Mouse (Mus musculus): ENCODE measurements around the gene Stim1. TPM values are rescaled to one million over a fixed set of nuclear protein-coding genes. Genes with fewer than 3 reads are reported as not detected.

Gene Stim1
- polyA plus RNA-seq, 1 experiment from 2014 or later: 42.1 TPM

- no peak for ATAC-seq (ENCODE audit: insufficient number of reproducible peaks, low FRiP score, low TSS enrichment, low read depth)
- no peak overlapping the region for H3K9ac ChIP-seq
- H3K27me3 ChIP-seq: no peaks in the 10 kb centered on the region
- H3K4me2 ChIP-seq (replicated peaks): no peak overlapping the region
- H3K36me3 ChIP-seq: no peaks in the 10 kb centered on the region
- H3K4me1 ChIP-seq: no peaks in the 10 kb centered on the region
- no peaks in the 10 kb centered on the region for H3K9me3 ChIP-seq (replicated peaks)
- H3K27ac ChIP-seq (replicated peaks): no peak overlapping the region
- no peak overlapping the region for H3K4me3 ChIP-seq (replicated peaks)
These were observed 42.7 kb downstream of the Stim1 start for GRCm38 (mm10) chr7:102310266-102310665.

GRCm38 (mm10) chr7:102310821-102311220 is 43.2 kb downstream of the Stim1 start:
- Histone ChIP-seq H3K36me3 (no peaks in the 10 kb centered on the region), H3K27ac (replicated peaks) (no peak overlapping the region), H3K9ac (no peak overlapping the region), H3K4me2 (replicated peaks) (no peak overlapping the region), H3K9me3 (replicated peaks) (no peaks in the 10 kb centered on the region), H3K4me1 (no peaks in the 10 kb centered on the region), H3K27me3 (no peaks in the 10 kb centered on the region), H3K4me3 (replicated peaks) (no peak overlapping the region)
- WGBS: 58% methylated on average over 5 of the region's 5 CpGs
- ATAC-seq (ENCODE audit: insufficient number of reproducible peaks, low FRiP score, low TSS enrichment, low read depth): no peak

DNA sequence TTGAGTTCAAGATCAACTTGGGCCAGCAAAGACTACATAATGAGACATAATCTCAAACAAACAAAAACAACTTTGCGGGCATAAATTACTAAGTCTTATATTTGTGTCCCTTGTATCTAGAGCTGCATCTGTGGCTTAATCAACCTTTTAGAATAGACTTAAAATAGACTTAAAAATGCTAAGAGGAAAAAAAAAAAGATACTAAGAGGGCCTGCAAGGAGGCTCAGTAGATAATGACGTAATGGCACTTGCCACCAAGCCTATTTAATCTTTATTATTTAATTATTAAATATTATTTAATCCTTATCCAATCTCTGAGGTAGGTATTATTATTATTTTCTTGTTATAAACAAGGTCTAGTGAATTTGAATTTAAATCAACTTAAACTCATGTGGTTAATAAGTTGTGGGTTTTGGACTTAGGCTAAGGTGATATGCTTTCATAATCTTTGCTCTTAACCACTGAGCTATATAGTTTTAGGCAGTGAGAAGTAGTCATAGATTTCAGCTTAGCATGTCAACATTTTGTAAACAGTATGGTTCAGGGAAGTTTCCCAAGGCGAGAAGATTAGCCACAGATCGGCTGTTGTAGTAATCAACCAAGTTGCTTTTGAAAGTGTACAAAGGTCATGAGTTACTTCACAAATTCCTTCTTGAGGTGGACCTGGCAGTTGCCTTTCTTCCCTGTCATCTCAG is 45.4 kb downstream of the Stim1 start:
- no peaks in the 10 kb centered on the region for H3K27me3 ChIP-seq
- no peaks in the 10 kb centered on the region for H3K4me1 ChIP-seq
- 78% methylated on average over 4 of the region's 4 CpGs for WGBS
- H3K4me2 ChIP-seq (replicated peaks): no peak overlapping the region
- no peaks in the 10 kb centered on the region for H3K9me3 ChIP-seq (replicated peaks)
- no peaks in the 10 kb centered on the region for H3K36me3 ChIP-seq
- no peak for ATAC-seq (ENCODE audit: insufficient number of reproducible peaks, low FRiP score, low TSS enrichment, low read depth)
- H3K4me3 ChIP-seq (replicated peaks): no peak overlapping the region
- no peak overlapping the region for H3K9ac ChIP-seq
- H3K27ac ChIP-seq (replicated peaks): no peak overlapping the region

DNA sequence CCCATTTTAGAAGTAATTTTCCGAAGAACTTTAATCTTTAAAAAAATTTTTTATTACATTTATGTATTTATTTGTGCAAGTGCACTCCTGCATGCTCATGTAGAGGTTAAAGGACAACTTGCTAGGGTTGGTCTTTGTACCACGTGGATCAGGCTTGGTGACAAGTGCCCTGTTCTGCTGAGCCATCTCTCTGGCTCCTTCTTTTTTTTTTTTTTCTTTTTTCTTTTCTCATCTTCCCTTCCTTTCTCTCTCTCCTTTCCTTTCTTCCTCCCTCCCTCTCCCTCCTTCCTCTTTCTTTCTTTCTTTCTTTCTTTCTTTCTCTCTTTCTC is 45.9 kb downstream of the Stim1 start:
- Histone ChIP-seq H3K27me3 (no peaks in the 10 kb centered on the region), H3K36me3 (no peaks in the 10 kb centered on the region), H3K4me2 (replicated peaks) (no peak overlapping the region), H3K4me1 (no peaks in the 10 kb centered on the region), H3K4me3 (replicated peaks) (no peak overlapping the region), H3K9me3 (replicated peaks) (no peaks in the 10 kb centered on the region), H3K27ac (replicated peaks) (no peak overlapping the region), H3K9ac (no peak overlapping the region)
- no peak for ATAC-seq (ENCODE audit: insufficient number of reproducible peaks, low FRiP score, low TSS enrichment, low read depth)
- 60% methylated on average over 2 of the region's 2 CpGs for WGBS

GRCm38 (mm10) chr7:102314107-102314506 is 46.5 kb downstream of the Stim1 start:
- Histone ChIP-seq H3K27me3 (no peaks in the 10 kb centered on the region), H3K9ac (no peak overlapping the region), H3K4me3 (replicated peaks) (no peak overlapping the region), H3K27ac (replicated peaks) (no peak overlapping the region), H3K4me2 (replicated peaks) (no peak overlapping the region), H3K36me3 (no peaks in the 10 kb centered on the region), H3K9me3 (replicated peaks) (no peaks in the 10 kb centered on the region), H3K4me1 (no peaks in the 10 kb centered on the region)
- 37% methylated on average over 1 of the region's 1 CpGs for WGBS
- ATAC-seq (ENCODE audit: insufficient number of reproducible peaks, low FRiP score, low TSS enrichment, low read depth): no peak

DNA sequence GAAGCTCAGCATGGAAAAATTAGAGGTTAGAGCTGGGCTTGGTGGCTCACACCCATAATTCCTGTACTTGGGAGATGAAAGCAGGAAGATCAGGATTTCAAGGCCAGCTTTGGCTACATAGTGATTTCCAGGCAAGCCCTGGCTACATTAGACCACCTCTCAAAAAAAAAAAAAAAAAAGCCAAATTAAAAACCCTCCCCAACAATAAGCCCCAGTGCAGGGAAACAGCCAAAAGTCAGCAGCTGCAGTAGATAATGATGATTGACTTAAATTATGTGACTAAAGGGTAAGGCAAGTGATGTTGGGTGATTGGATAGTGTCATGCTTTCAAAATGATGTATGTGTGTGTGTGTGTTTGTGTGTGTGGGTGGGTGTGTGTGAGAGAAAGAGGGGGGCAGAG is 47.3 kb downstream of the Stim1 start:
- Histone ChIP-seq H3K4me3 (replicated peaks) (no peak overlapping the region), H3K9me3 (replicated peaks) (no peaks in the 10 kb centered on the region), H3K4me1 (no peaks in the 10 kb centered on the region), H3K36me3 (no peaks in the 10 kb centered on the region), H3K9ac (no peak overlapping the region), H3K4me2 (replicated peaks) (no peak overlapping the region), H3K27me3 (no peaks in the 10 kb centered on the region), H3K27ac (replicated peaks) (no peak overlapping the region)
- ATAC-seq (ENCODE audit: insufficient number of reproducible peaks, low FRiP score, low TSS enrichment, low read depth): no peak

GRCm38 (mm10) chr7:102315435-102315834 is 47.8 kb downstream of the Stim1 start:
- no peaks in the 10 kb centered on the region for H3K36me3 ChIP-seq
- ATAC-seq (ENCODE audit: insufficient number of reproducible peaks, low FRiP score, low TSS enrichment, low read depth): no peak
- 63% methylated on average over 7 of the region's 7 CpGs for WGBS

GRCm38 (mm10) chr7:102317583-102318168 is 50.1 kb downstream of the Stim1 start:
- Histone ChIP-seq H3K9ac (no peak overlapping the region), H3K9me3 (replicated peaks) (no peaks in the 10 kb centered on the region), H3K4me2 (replicated peaks) (no peak overlapping the region), H3K4me1 (no peaks in the 10 kb centered on the region), H3K27me3 (no peaks in the 10 kb centered on the region), H3K4me3 (replicated peaks) (no peak overlapping the region), H3K27ac (replicated peaks) (no peak overlapping the region), H3K36me3 (no peaks in the 10 kb centered on the region)
- ATAC-seq (ENCODE audit: insufficient number of reproducible peaks, low FRiP score, low TSS enrichment, low read depth): no peak
- WGBS: 88% methylated on average over 3 of the region's 3 CpGs

More at GRCm38 (mm10) chr7:102315435-102315834, 47.8 kb downstream of the Stim1 start:
- no peaks in the 10 kb centered on the region for H3K4me1 ChIP-seq
- no peak overlapping the region for H3K27ac ChIP-seq (replicated peaks)
- H3K9ac ChIP-seq: no peak overlapping the region
- H3K4me3 ChIP-seq (replicated peaks): no peak overlapping the region
- no peaks in the 10 kb centered on the region for H3K27me3 ChIP-seq
- no peaks in the 10 kb centered on the region for H3K9me3 ChIP-seq (replicated peaks)
- no peak overlapping the region for H3K4me2 ChIP-seq (replicated peaks)

DNA sequence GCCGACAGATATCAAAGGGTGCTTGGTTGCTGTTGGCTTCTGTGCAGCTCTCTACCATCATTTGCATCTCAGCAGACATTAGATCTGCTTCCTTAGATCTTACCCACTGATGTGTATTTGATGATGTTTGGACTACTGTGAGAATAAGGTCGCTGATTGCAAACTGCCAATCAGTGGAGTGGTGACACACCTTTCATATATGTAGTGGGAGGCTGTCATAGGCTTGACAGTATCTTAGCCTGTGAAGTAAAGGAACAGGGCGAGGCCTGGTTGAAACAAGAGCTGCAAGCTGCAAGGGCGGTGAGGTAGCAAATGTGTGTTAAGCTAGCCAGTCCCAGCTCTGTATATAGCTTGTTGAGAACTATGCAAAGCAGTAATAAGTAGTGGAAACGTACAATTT is 54.5 kb downstream of the Stim1 start:
- 74% methylated on average over 5 of the region's 5 CpGs for WGBS
- no peak overlapping the region for H3K9ac ChIP-seq
- H3K27me3 ChIP-seq: no peaks in the 10 kb centered on the region
- H3K9me3 ChIP-seq (replicated peaks): no peaks in the 10 kb centered on the region
- H3K36me3 ChIP-seq: no peaks in the 10 kb centered on the region
- no peak for ATAC-seq (ENCODE audit: insufficient number of reproducible peaks, low FRiP score, low TSS enrichment, low read depth)
- H3K4me1 ChIP-seq: no peaks in the 10 kb centered on the region
- no peak overlapping the region for H3K27ac ChIP-seq (replicated peaks)
- no peak overlapping the region for H3K4me2 ChIP-seq (replicated peaks)
- no peak overlapping the region for H3K4me3 ChIP-seq (replicated peaks)

- no peaks in the 10 kb centered on the region for H3K9me3 ChIP-seq (replicated peaks)
- H3K4me3 ChIP-seq (replicated peaks): no peak overlapping the region
- no peaks in the 10 kb centered on the region for H3K27me3 ChIP-seq
- no peak overlapping the region for H3K27ac ChIP-seq (replicated peaks)
- H3K9ac ChIP-seq: no peak overlapping the region
- H3K4me1 ChIP-seq: no peaks in the 10 kb centered on the region
- ATAC-seq (ENCODE audit: insufficient number of reproducible peaks, low FRiP score, low TSS enrichment, low read depth): no peak
- H3K36me3 ChIP-seq: no peaks in the 10 kb centered on the region
- no peak overlapping the region for H3K4me2 ChIP-seq (replicated peaks)
These were observed 58.7 kb downstream of the Stim1 start for GRCm38 (mm10) chr7:102326323-102326722.

DNA sequence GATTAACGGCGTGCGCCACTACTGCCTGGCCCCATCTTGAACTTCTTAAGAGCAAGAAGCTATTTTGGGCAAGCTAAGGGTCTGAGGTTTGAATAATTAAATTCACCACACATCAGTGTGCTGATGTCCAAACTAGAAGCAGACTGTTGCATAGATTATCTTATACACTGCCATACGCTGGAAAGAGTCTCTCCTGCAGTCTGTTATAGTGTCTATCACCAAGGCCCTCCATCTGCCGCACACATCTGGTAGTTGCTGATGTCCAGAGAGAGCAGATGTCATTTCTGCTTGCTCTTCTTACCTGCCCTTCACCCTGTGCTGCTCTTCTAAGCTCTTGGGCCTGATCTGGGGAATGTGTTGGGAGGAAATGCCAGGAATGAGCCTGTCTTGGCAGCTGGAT is 62.7 kb downstream of the Stim1 start:
- H3K4me2 ChIP-seq (replicated peaks): no peak overlapping the region
- ATAC-seq (ENCODE audit: insufficient number of reproducible peaks, low FRiP score, low TSS enrichment, low read depth): no peak
- no peak overlapping the region for H3K4me3 ChIP-seq (replicated peaks)
- no peaks in the 10 kb centered on the region for H3K9me3 ChIP-seq (replicated peaks)
- H3K36me3 ChIP-seq: no peaks in the 10 kb centered on the region
- H3K4me1 ChIP-seq: no peaks in the 10 kb centered on the region
- H3K27me3 ChIP-seq: no peaks in the 10 kb centered on the region
- H3K27ac ChIP-seq (replicated peaks): no peak overlapping the region
- WGBS: 81% methylated on average over 5 of the region's 5 CpGs
- no peak overlapping the region for H3K9ac ChIP-seq

GRCm38 (mm10) chr7:102331476-102331875 is 63.9 kb downstream of the Stim1 start:
- H3K36me3 ChIP-seq: no peaks in the 10 kb centered on the region
- WGBS: 50% methylated on average over 3 of the region's 3 CpGs
- no peaks in the 10 kb centered on the region for H3K4me1 ChIP-seq
- H3K9ac ChIP-seq: no peak overlapping the region
- no peak overlapping the region for H3K4me2 ChIP-seq (replicated peaks)
- no peak for ATAC-seq (ENCODE audit: insufficient number of reproducible peaks, low FRiP score, low TSS enrichment, low read depth)
- no peak overlapping the region for H3K4me3 ChIP-seq (replicated peaks)
- no peak overlapping the region for H3K27ac ChIP-seq (replicated peaks)
- no peaks in the 10 kb centered on the region for H3K9me3 ChIP-seq (replicated peaks)
- no peaks in the 10 kb centered on the region for H3K27me3 ChIP-seq

Measured in embryonic facial prominence, embryonic 15.5 days (tissue).